Mouse (Mus musculus): ENCODE results near the gene Kif17.

- no peak for TF ChIP-seq CHD2 (IDR thresholded peaks at IDR 0.05; ENCODE audit: low read depth, low read length)
- no peak for TF ChIP-seq ZC3H11A (IDR thresholded peaks at IDR 0.05; ENCODE audit: borderline replicate concordance, low read depth, low read length)
- TF ChIP-seq HCFC1 (IDR thresholded peaks at IDR 0.05; ENCODE audit: borderline replicate concordance, insufficient read depth, low read length), result no peak
- TF ChIP-seq MAFK (IDR thresholded peaks at IDR 0.05; ENCODE audit: insufficient read depth, low read depth, low read length), result no peak
- TF ChIP-seq ZNF384 (IDR thresholded peaks at IDR 0.05; ENCODE audit: low read depth, low read length), result no peak
Observed at GRCm38 (mm10) chr4:138220761-138221160, 29.5 kb upstream of the Kif17 start.
